Mouse (Mus musculus): ENCODE measurements around the gene Oasl1. TPM values are rescaled to one million over a fixed set of nuclear protein-coding genes. Genes with fewer than 3 reads are reported as not detected.
A peak's percentile ranks its signal among the peaks of the same experiment; 100 is the strongest.

Oasl1 gene
- polyA plus RNA-seq, 2 experiments = 0.39 to 0.59 TPM

DNA sequence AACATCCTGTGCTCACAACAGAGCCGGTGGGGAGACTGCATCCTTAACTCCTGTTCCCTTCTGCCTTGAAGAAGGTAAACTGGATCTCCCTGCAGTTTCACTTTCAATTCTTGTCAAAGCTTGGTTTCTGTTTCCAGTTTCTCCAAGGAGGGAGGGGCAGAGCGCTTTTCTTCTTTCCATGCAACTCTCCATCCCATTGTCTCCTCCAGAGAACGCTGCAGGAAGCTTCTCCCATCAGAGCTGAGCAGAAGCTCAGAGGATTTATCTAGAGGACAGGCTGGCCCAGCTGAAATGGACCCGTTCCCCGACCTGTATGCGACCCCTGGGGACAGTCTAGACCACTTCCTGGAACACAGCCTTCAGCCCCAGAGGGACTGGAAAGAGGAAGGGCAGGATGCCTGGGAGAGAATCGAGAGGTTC, 25.7 kb upstream of the Oasl1 start:
- ATAC-seq (ENCODE audit: low FRiP score, low read depth) (no peak), DNase-seq (ENCODE audit: low spot score) (no peak)
- Histone ChIP-seq H3K36me3 (ENCODE audit: control insufficient read depth, insufficient read depth, low read length) (no peaks in the 10 kb centered on the region), H3K27ac (replicated peaks; ENCODE audit: low read depth, low read length) (no peak overlapping the region), H3K4me2 (replicated peaks; ENCODE audit: low read depth, low read length, severe bottlenecking) (0 out of 2 replicates have a peak overlapping the region, but pooled peaks have one; percentile 26), H3K4me1 (ENCODE audit: control insufficient read depth, insufficient read depth, low read length) (0 out of 2 replicates have a peak, but pooled peaks cover 3% of the 10 kb centered on the region), H3K4me3 (replicated peaks; ENCODE audit: low read length) (no peak overlapping the region; the same call in 1 of the 2 replicates), H3K9ac (ENCODE audit: low read depth, low read length, severe bottlenecking) (0 out of 2 replicates have a peak overlapping the region, but pooled peaks have one; percentile 28), H3K27me3 (ENCODE audit: control insufficient read depth, insufficient read depth, low read length) (no peaks in the 10 kb centered on the region), H3K9me3 (ENCODE audit: control insufficient read depth, low read length) (no peaks in the 10 kb centered on the region)
- TF ChIP-seq POLR2A (IDR thresholded peaks at IDR 0.05; ENCODE audit: borderline replicate concordance, extremely low read depth, insufficient read depth, insufficient read length) = no peak
- 13% methylated on average over 7 of the region's 7 CpGs for WGBS

DNA sequence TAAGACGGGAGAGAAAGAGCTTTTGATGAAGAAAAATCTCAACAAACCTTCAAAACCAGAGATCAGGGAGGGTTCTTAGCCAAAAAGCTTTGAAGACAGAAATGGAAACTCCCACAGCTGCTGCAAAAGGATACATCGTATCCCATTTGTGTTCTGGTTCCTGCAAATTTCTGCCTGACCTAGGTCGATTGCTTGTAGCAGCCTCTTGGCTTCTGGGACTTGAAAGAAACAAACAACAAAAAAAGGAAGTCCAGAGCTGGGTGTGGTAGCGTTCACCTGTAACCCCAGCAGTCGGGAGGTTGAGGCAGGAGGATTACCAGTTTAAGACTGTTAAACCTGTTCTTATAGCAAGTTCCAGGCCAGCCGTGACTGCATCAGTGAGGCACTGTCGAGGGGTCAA, 24.2 kb upstream of the Oasl1 start:
- H3K4me2 ChIP-seq (replicated peaks; ENCODE audit: low read depth, low read length, severe bottlenecking) = no peak overlapping the region
- no peak overlapping the region for H3K9ac ChIP-seq (ENCODE audit: low read depth, low read length, severe bottlenecking)
- 0 out of 2 replicates have a peak, but pooled peaks cover 3% of the 10 kb centered on the region for H3K4me1 ChIP-seq (ENCODE audit: control insufficient read depth, insufficient read depth, low read length)
- H3K27me3 ChIP-seq (ENCODE audit: control insufficient read depth, insufficient read depth, low read length) = no peaks in the 10 kb centered on the region
- no peaks in the 10 kb centered on the region for H3K9me3 ChIP-seq (ENCODE audit: control insufficient read depth, low read length)
- ATAC-seq (ENCODE audit: low FRiP score, low read depth) = no peak
- TF ChIP-seq POLR2A (IDR thresholded peaks at IDR 0.05; ENCODE audit: borderline replicate concordance, extremely low read depth, insufficient read depth, insufficient read length) = no peak
- H3K4me3 ChIP-seq (replicated peaks; ENCODE audit: low read length) = no peak overlapping the region
- H3K27ac ChIP-seq (replicated peaks; ENCODE audit: low read depth, low read length) = no peak overlapping the region
- DNase-seq (ENCODE audit: low spot score) = no peak
- 78% methylated on average over 7 of the region's 7 CpGs for WGBS
- H3K36me3 ChIP-seq (ENCODE audit: control insufficient read depth, insufficient read depth, low read length) = no peaks in the 10 kb centered on the region

DNA sequence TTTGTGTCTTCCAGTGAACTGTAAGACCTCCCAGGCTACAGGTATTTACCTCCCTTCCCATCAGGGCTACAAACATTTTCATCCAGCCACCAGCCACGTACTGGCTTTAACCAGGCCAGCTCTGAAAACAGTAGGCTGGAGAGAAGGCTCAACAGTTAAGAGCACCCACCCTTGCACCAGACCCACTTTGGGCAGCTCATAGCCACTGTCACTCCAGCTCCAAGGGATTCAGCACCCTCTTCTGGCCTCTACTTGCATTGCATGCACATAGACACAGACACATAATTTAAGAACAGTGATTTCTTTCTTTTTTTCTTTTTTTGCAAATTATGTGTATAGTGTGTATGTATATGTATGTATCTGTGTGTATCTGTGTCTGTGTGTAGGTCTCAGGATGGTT, 20.6 kb upstream of the Oasl1 start:
- H3K27me3 ChIP-seq (ENCODE audit: control insufficient read depth, insufficient read depth, low read length) = no peaks in the 10 kb centered on the region
- no peak for ATAC-seq (ENCODE audit: low FRiP score, low read depth)
- WGBS = 64% methylated on average over 1 of the region's 1 CpGs

DNA sequence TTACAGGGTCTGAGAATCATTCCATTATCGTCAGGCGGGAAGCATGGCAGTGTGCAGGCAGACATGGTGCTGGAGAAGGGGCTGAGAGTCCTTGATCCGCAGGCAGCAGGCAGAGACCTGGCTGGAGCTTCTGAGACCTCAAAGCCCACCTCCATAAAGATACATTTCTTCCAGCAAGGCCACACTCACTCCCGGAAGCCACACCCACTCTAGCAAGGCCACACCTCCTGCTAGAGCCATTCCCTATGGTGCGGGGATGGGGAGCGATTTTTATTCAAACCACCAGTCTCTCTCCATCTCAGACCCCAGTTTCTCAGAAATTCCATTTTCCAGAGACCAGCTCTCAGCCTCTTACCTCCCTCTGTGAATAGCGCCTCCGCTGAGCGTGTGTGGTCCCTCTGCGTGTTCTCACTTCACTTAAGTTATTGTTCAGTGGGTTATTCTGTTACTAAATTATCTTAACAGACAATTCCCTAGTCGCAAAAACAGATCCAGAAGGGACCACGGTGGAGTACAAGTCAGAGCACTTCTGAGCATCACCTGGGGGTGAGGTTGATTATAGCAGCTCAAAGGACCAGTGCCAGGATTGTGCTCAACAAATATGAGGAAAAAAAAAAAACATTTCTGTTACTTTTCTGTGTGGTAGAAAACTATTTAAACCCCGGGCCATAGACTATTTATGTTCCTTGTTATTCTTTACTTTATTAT, 14.3 kb upstream of the Oasl1 start:
- Histone ChIP-seq H3K9ac (ENCODE audit: low read depth, low read length, severe bottlenecking) (no peak overlapping the region), H3K4me2 (replicated peaks; ENCODE audit: low read depth, low read length, severe bottlenecking) (no peak overlapping the region), H3K36me3 (ENCODE audit: control insufficient read depth, insufficient read depth, low read length) (no peaks in the 10 kb centered on the region), H3K27me3 (ENCODE audit: control insufficient read depth, insufficient read depth, low read length) (no peaks in the 10 kb centered on the region), H3K4me3 (replicated peaks; ENCODE audit: low read length) (no peak overlapping the region), H3K4me1 (ENCODE audit: control insufficient read depth, insufficient read depth, low read length) (no peaks in the 10 kb centered on the region), H3K27ac (replicated peaks; ENCODE audit: low read depth, low read length) (no peak overlapping the region), H3K9me3 (ENCODE audit: control insufficient read depth, low read length) (no peaks in the 10 kb centered on the region)
- 45% methylated on average over 13 of the region's 13 CpGs for WGBS
- DNase-seq (ENCODE audit: low spot score) (no peak), ATAC-seq (ENCODE audit: low FRiP score, low read depth) (no peak)
- no peak for TF ChIP-seq POLR2A (IDR thresholded peaks at IDR 0.05; ENCODE audit: borderline replicate concordance, extremely low read depth, insufficient read depth, insufficient read length)

More for the DNA sequence above, 20.6 kb upstream of the Oasl1 start:
- DNase-seq (ENCODE audit: low spot score) = peak; percentile 13
- Histone ChIP-seq H3K36me3 (ENCODE audit: control insufficient read depth, insufficient read depth, low read length) (no peaks in the 10 kb centered on the region), H3K9ac (ENCODE audit: low read depth, low read length, severe bottlenecking) (no peak overlapping the region), H3K27ac (replicated peaks; ENCODE audit: low read depth, low read length) (no peak overlapping the region), H3K9me3 (ENCODE audit: control insufficient read depth, low read length) (no peaks in the 10 kb centered on the region), H3K4me3 (replicated peaks; ENCODE audit: low read length) (no peak overlapping the region), H3K4me2 (replicated peaks; ENCODE audit: low read depth, low read length, severe bottlenecking) (no peak overlapping the region), H3K4me1 (ENCODE audit: control insufficient read depth, insufficient read depth, low read length) (0 out of 2 replicates have a peak, but pooled peaks cover under 1% of the 10 kb centered on the region)
- no peak for TF ChIP-seq POLR2A (IDR thresholded peaks at IDR 0.05; ENCODE audit: borderline replicate concordance, extremely low read depth, insufficient read depth, insufficient read length)

DNA sequence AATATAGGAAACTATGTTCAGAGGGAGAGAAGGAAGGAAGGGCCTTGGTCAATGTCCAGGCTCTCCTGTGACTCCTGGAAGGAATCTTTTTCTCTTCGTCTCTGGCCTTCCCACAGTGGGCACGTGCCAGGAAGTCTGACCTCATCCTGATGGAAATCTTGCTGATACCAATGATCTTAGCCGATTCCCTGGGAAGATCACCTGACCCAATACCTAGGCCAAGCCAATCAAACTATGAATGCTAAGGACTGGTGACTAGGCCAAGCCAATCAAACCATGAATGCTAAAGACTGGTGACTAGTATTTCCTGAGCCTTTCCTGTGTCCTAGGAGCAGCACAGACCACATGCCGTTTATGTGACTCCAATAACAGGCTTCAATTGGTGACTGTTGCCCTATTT, 9.4 kb upstream of the Oasl1 start:
- 72% methylated on average over 4 of the region's 4 CpGs for WGBS
- no peak for ATAC-seq (ENCODE audit: low FRiP score, low read depth)
- Histone ChIP-seq H3K36me3 (ENCODE audit: control insufficient read depth, insufficient read depth, low read length) (no peaks in the 10 kb centered on the region), H3K9ac (ENCODE audit: low read depth, low read length, severe bottlenecking) (no peak overlapping the region), H3K27ac (replicated peaks; ENCODE audit: low read depth, low read length) (no peak overlapping the region), H3K9me3 (ENCODE audit: control insufficient read depth, low read length) (no peaks in the 10 kb centered on the region), H3K4me1 (ENCODE audit: control insufficient read depth, insufficient read depth, low read length) (no peaks in the 10 kb centered on the region), H3K27me3 (ENCODE audit: control insufficient read depth, insufficient read depth, low read length) (no peaks in the 10 kb centered on the region), H3K4me3 (replicated peaks; ENCODE audit: low read length) (no peak overlapping the region), H3K4me2 (replicated peaks; ENCODE audit: low read depth, low read length, severe bottlenecking) (no peak overlapping the region)
- no peak for DNase-seq (ENCODE audit: low spot score)
- TF ChIP-seq POLR2A (IDR thresholded peaks at IDR 0.05; ENCODE audit: borderline replicate concordance, extremely low read depth, insufficient read depth, insufficient read length) = no peak
